Mouse (Mus musculus) induced T-regulatory cell, adult 2 months (primary cell): Measurements from ENCODE around the gene Slc17a4.

Experiments used
- DNase-seq: peaks from one replicate; pipeline ENCODE4 v3.0.0-alpha.2; 2012; ENCODE audit warnings: low read depth

Slc17a4 gene

GRCm38 (mm10) chr13:23892592-23893268 lies 22.1 kb downstream of the Slc17a4 start:
- no peak for DNase-seq

GRCm38 (mm10) chr13:23889011-23889605 lies 25.7 kb downstream of the Slc17a4 start:
- DNase-seq, result no peak

GRCm38 (mm10) chr13:23887026-23887725 lies 27.6 kb downstream of the Slc17a4 start:
- DNase-seq, result no peak

- DNase-seq, result peak; percentile 31
These were observed 29.3 kb downstream of the Slc17a4 start for GRCm38 (mm10) chr13:23885540-23885939.

DNA sequence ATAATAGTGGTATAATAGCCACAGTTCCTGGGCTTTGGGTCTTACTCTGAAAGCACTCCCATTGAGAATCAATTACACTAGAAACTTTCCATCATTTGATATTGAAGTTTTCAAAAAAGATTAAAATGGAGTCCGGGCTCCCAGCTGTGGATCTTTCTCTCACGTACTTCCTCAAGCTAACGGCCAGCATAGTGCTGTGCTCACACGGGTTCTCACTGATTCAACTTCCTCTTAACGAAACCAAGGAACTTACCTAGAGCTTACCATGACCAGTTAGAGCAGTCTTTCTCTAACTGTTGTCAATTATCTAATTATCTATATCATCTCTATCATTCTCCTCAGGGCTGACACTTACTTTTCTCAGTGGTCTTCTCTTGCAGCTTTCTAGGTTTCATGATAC lies 35.2 kb downstream of the Slc17a4 start:
- DNase-seq, result no peak

DNA sequence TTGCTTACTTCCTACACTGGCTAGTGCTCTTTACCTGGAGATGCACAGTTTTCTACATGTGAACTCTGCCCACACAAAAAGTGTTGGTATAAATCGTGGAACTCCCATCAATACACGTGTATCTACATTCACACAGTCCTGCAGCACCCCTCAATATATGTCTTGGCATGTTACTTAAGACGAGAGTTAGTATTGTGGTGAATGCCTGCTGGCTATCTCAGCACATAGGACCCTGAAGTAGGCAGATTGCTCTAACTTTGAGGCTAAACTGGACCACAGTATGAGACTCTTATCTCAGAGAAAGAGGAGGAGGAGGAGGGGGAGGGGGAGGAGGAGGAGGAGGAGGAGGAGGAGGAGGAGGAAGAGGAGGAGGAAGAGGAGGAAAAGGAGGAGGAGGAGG lies 35.7 kb downstream of the Slc17a4 start:
- DNase-seq, result no peak

DNA sequence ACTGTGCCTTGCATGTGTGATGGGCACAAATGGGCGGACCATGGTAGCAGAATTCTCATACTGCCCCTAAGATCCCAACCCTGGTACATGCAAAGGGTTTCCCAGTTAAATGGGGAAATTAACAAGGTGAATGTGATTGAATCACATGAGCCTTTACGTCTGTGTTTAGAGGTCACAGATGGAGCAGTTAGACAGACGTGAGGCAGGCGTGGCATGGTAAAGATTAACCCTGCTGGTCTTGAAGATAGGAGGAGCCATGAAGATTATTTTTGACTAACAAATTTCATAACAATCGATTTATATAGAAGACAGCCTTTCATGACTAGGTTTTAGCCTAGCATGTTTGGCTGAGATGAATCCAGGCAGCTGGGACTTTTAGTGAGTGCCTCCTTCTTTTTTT lies 41.7 kb downstream of the Slc17a4 start:
- no peak for DNase-seq

GRCm38 (mm10) chr13:23869996-23870395 lies 44.8 kb downstream of the Slc17a4 start:
- DNase-seq, result no peak

DNA sequence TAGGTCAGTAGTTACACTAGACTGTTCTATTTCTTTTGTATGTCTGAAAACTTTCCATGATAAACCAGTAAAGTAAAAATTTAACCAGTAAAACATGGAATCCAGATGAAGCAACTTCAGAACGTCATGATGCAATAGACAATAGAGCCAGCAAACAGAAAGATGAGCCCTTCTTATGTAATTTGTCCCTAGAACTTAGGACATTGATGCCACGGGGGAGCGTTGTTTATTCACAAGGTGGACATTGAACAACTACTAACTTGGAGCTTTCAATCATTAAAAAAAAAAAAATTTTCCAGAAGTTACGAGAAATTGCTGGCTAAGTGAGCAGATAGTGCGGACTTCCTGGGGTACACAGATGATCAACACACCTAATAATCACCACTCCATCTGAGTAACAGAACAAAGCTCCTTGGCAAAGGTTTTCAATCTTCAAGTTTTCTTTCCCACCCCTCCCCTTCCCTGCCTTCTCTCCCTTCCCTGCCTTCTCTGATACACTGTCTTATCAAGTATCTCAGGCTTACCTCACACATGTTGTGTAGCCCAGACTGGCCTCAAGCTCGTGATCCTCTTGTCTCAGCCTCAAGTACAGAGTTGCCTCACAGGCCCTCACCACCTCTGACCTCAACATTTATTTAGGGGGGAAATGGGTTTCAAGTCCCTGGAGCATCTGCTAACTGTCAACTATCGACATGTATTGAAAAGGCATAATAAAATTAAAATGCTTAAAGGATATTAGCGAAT lies 45.8 kb downstream of the Slc17a4 start:
- DNase-seq, result no peak

DNA sequence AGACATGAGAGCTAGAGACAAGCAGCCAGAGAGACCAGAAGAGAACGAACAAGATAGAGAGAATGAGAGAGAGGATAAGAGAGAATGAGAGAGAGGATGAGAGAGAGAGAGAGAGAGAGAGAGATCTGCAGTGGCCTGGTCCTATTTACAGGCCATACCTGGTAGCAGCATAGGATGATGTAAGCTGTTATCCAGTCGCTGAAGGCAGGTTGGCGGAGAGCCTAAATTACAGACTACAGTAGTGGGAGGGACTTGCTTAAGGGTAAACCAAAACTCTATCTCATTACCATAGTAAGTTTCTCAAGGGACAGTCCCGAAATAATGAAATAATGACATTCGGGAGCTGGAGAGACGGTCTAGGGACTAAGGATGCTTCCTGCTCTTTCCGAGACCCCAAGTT lies 47.4 kb downstream of the Slc17a4 start, which contains the start of gene Slc17a1:
Gene Slc17a1, plus strand, starts transcription at position 346 of the 400 bp plus-strand sequence.
- no peak for DNase-seq

GRCm38 (mm10) chr13:23867000-23867399 lies 47.8 kb downstream of the Slc17a4 start:
- DNase-seq, result no peak

DNA sequence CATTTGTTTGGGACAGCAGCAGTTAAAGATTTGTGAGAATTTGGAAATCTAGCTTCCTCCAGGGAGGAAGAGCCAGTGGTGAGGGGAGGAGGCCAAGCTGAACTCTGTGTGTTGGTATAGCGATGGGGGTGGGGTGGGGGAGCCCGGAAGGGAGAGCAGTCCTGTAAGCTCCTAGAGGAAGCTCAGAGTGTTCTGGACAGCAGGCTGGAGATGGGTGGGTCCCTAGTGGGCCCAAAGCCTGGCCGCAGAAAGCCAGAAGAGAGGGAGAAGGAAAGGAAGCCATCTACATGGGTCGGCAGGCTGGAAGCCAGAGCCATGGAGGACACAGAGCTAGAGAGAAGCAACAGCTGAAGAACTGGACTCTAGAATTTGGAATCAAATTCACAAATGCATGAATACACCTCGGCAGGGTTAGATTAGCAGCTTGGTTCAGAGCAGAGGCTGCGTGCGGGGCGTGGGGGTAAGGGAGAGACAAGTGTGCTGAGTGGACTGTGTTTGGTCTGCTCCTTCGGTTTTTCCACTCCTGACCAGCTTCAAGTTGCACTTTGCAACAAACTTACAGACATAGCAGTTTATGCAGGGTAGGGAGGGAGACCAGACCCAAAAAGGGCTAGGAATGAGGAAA lies 48.6 kb downstream of the Slc17a4 start:
- no peak for DNase-seq

GRCm38 (mm10) chr13:23864711-23865110 lies 50.1 kb downstream of the Slc17a4 start:
- no peak for DNase-seq

DNA sequence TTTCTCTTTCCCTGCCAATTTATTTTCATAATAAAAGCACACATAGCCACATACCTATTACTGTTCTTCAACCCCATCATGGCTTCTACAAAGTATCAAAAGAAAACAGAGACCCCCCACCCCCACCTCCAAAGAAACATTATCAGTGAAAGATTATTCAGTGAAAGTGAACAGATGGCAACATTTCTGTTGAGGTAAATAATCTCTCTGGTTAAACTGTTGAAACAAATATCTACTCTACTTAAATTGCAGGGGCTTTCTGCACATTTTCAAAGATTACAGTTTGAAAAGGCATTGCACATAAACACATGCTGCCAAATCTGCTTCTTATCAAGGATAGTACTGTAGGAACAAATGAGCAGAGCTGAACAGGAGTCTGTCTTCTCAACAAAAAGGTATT lies 53.0 kb downstream of the Slc17a4 start:
- no peak for DNase-seq

DNA sequence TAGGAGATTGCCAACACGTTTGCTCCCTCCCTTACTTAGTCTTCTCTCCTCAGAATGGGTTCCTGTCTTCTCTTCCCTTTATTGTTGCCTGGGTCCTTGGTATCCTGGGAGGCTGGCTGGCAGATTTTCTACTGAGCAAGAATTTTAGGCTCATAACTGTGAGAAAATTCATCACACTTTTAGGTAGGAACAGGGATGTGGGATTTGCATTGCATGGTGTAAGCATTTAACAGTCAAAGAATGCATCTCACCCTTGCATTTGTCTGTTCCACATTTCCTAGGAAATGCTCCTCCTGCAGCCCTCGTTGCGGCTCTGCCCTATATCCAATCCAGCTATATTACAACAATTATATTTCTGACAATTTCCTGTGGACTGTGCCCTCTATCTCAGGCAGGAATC lies 58.4 kb downstream of the Slc17a4 start:
- DNase-seq, result no peak

GRCm38 (mm10) chr13:23849299-23849698 lies 65.5 kb downstream of the Slc17a4 start:
- no peak for DNase-seq
